Mouse (Mus musculus): ENCODE data around the gene Wnt11. TPM values are rescaled to one million over a fixed set of nuclear protein-coding genes. Genes with fewer than 3 reads are reported as not detected.

Gene Wnt11
- polyA plus RNA-seq, 1 experiment from 2014 or later: 44.4 TPM

DNA sequence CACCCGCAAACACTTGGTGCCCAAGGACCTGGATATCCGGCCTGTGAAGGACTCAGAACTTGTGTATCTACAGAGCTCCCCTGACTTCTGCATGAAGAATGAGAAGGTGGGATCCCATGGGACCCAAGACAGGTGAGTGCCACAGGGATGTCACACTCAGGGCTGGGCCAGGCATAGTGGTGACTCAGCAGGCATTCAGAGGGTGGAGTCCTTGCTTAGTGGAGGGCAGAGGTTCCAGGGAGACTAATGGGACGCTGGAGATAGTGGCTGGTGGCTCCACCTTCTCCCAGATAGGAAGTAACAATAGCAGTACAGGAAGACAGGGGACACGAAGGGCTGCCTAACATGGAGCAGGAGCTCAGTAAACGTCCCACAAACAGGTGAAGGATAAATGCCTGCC lies 15.5 kb downstream of the Wnt11 start:
- 87% methylated on average over 5 of the region's 5 CpGs for WGBS
- no peak for ATAC-seq (ENCODE audit: insufficient number of reproducible peaks, insufficient read depth, low FRiP score, low TSS enrichment, low read depth)
- Histone ChIP-seq H3K36me3 (peaks cover 78% of the 10 kb centered on the region), H3K4me3 (replicated peaks) (no peak overlapping the region), H3K27me3 (peaks cover 53% of the 10 kb centered on the region), H3K4me2 (0 out of 2 replicates have a peak overlapping the region, but pooled peaks have one; percentile 17), H3K9me3 (no peaks in the 10 kb centered on the region), H3K27ac (no peak overlapping the region), H3K4me1 (replicated peaks) (peaks cover 42% of the 10 kb centered on the region), H3K9ac (replicated peaks) (no peak overlapping the region)

DNA sequence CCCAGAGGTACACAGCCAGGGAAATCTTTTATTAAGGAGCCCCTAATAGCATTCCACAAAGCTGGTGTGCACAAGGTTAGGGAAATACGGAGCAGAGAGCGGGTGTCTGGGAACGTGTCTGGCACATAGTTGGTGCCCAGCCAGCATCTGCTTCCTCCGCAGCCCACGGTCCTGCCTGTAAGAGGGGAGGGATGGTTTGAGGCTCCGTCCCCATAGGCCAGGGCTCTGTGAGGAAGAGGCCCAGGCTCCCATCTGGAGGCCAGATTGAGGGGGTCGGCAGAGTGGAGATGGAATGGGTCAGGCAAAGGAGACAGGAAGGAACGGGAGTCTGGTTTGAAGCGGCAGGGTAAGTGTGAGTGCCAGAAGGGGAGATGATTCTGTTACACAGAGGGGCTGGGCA lies 16.3 kb downstream of the Wnt11 start:
- H3K27ac ChIP-seq: peak overlapping the region; percentile 37; the same call in 1 of the 2 replicates
- 22% methylated on average over 9 of the region's 9 CpGs for WGBS
- ATAC-seq (ENCODE audit: insufficient number of reproducible peaks, insufficient read depth, low FRiP score, low TSS enrichment, low read depth): peak; percentile 75; the same call in 1 of the 2 replicates
- peaks cover 51% of the 10 kb centered on the region for H3K27me3 ChIP-seq
- H3K4me1 ChIP-seq (replicated peaks): peaks cover 40% of the 10 kb centered on the region
- H3K9me3 ChIP-seq: no peaks in the 10 kb centered on the region
- H3K4me2 ChIP-seq: 0 out of 2 replicates have a peak overlapping the region, but pooled peaks have one; percentile 17
- no peak overlapping the region for H3K9ac ChIP-seq (replicated peaks)
- H3K36me3 ChIP-seq: peaks cover 76% of the 10 kb centered on the region
- H3K4me3 ChIP-seq (replicated peaks): no peak overlapping the region

DNA sequence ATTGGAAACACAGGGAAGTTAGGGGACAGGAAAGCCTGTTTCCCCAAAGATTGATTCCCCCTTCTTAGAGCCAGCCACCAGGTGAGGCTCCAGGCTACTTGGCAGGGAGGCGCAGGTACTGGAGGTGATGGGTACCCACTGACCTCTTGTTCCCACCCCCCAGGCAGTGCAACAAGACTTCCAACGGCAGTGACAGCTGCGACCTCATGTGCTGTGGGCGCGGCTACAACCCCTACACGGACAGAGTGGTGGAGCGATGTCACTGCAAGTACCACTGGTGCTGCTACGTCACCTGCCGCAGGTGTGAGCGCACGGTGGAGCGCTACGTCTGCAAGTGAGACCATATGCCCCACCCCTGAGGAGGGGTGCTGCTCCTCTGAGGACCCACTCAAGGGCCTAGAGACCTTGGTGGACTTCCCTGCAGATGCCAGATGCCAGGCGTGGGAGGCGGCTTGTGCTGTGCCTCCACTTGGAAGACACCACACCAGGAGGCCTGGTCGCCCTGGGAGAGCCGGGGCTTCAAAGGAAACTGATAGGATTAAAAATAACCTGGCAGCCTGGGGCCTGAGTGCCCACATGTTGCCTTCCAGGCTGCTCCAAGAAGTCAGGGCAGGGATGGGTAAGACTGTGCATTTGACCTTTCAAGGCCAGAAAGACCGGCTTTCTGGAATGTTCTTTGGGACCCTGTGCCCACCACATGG lies 18.2 kb downstream of the Wnt11 start:
- H3K4me2 ChIP-seq: no peak overlapping the region
- H3K36me3 ChIP-seq: peaks cover 57% of the 10 kb centered on the region
- WGBS: 83% methylated on average over 18 of the region's 18 CpGs
- ATAC-seq (ENCODE audit: insufficient number of reproducible peaks, insufficient read depth, low FRiP score, low TSS enrichment, low read depth): no peak
- peaks cover 36% of the 10 kb centered on the region for H3K27me3 ChIP-seq
- no peak overlapping the region for H3K27ac ChIP-seq
- peaks cover 51% of the 10 kb centered on the region for H3K4me1 ChIP-seq (replicated peaks)
- no peaks in the 10 kb centered on the region for H3K9me3 ChIP-seq
- no peak overlapping the region for H3K9ac ChIP-seq (replicated peaks)
- no peak overlapping the region for H3K4me3 ChIP-seq (replicated peaks)

DNA sequence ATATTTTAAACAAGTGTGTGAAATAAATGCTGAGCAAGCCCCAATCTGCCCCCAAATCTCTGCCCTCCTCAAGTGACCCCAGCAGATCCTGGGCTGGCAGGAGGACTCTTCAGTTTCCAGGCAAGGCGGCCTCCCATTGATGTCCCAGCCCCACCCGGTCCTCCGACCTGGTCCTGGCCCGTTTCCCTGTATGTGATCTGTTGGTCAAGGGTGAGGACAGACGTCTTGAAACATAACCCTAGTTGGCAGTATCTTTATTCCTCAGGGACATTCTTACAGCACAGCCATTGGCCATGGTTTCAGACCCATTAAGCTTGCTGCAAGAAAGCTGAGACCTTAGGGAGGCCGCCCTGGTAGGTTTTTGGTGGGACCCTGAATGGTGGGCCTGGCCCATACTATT lies 18.9 kb downstream of the Wnt11 start:
- H3K27me3 ChIP-seq: peaks cover 29% of the 10 kb centered on the region
- H3K9me3 ChIP-seq: no peaks in the 10 kb centered on the region
- no peak overlapping the region for H3K9ac ChIP-seq (replicated peaks)
- H3K27ac ChIP-seq: no peak overlapping the region
- no peak overlapping the region for H3K4me3 ChIP-seq (replicated peaks)
- H3K4me1 ChIP-seq (replicated peaks): peaks cover 55% of the 10 kb centered on the region
- H3K36me3 ChIP-seq: peaks cover 50% of the 10 kb centered on the region
- no peak overlapping the region for H3K4me2 ChIP-seq
- no peak for ATAC-seq (ENCODE audit: insufficient number of reproducible peaks, insufficient read depth, low FRiP score, low TSS enrichment, low read depth)
- WGBS: 88% methylated on average over 6 of the region's 6 CpGs

DNA sequence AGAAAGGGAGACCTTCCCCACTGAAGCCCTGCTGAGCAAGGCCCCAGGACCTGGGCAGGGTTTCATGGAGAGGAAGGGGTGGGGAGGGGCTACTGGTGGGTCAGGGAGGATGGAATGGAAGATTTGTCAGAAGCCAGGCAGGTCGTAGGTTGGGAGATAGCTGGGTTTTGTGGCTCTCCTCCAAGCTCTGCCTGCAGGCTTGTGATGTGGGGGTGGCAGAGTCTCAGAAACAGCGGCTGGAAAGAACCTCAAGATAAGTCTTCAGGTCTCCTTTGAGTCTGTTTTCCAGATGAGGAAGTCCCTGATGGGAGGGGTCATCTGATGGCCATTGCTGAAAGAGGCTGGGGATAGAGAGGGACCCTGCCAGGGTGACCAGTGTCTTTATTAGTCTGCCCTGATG lies 20.5 kb downstream of the Wnt11 start:
- Histone ChIP-seq H3K4me3 (replicated peaks) (no peak overlapping the region), H3K4me1 (replicated peaks) (peaks cover 54% of the 10 kb centered on the region), H3K27me3 (peaks cover 22% of the 10 kb centered on the region), H3K4me2 (no peak overlapping the region), H3K36me3 (peaks cover 34% of the 10 kb centered on the region), H3K9me3 (no peaks in the 10 kb centered on the region), H3K27ac (no peak overlapping the region), H3K9ac (replicated peaks) (no peak overlapping the region)
- WGBS: 80% methylated on average over 2 of the region's 2 CpGs
- ATAC-seq (ENCODE audit: insufficient number of reproducible peaks, insufficient read depth, low FRiP score, low TSS enrichment, low read depth): no peak

GRCm38 (mm10) chr7:98856128-98856527 lies 21.2 kb downstream of the Wnt11 start:
- Histone ChIP-seq H3K9me3 (no peaks in the 10 kb centered on the region), H3K4me3 (replicated peaks) (no peak overlapping the region), H3K9ac (replicated peaks) (no peak overlapping the region), H3K27me3 (peaks cover 27% of the 10 kb centered on the region), H3K36me3 (peaks cover 27% of the 10 kb centered on the region), H3K4me2 (no peak overlapping the region), H3K27ac (no peak overlapping the region), H3K4me1 (replicated peaks) (peaks cover 52% of the 10 kb centered on the region)
- 58% methylated on average over 3 of the region's 3 CpGs for WGBS
- no peak for ATAC-seq (ENCODE audit: insufficient number of reproducible peaks, insufficient read depth, low FRiP score, low TSS enrichment, low read depth)

DNA sequence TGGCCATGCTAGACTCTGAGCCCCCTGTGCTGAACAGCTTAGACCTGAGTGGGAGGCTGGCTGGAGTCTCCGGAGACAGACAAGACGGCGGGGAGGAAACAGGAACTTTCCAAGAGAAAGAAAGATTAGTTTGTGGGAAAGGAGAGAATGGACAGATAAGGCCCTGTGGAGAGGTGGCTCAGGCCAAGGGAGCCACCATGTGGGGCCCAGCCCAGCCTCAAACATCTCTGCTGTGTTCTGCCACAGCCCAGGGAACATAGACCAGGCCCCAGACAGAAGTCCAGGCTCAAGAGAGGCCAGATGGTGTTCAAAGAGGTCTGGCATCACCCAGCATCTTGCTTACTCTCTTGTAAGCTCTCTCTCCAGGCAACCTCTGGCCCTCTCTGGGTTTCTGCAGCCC lies 22.2 kb downstream of the Wnt11 start:
- no peak overlapping the region for H3K4me3 ChIP-seq (replicated peaks)
- peaks cover 48% of the 10 kb centered on the region for H3K4me1 ChIP-seq (replicated peaks)
- ATAC-seq (ENCODE audit: insufficient number of reproducible peaks, insufficient read depth, low FRiP score, low TSS enrichment, low read depth): no peak
- peaks cover 21% of the 10 kb centered on the region for H3K27me3 ChIP-seq
- peaks cover 19% of the 10 kb centered on the region for H3K36me3 ChIP-seq
- no peaks in the 10 kb centered on the region for H3K9me3 ChIP-seq
- peak overlapping the region; percentile 18; the same call in 1 of the 2 replicates for H3K27ac ChIP-seq
- no peak overlapping the region for H3K4me2 ChIP-seq
- WGBS: 64% methylated on average over 3 of the region's 3 CpGs
- H3K9ac ChIP-seq (replicated peaks): no peak overlapping the region

- Histone ChIP-seq H3K4me2 (no peak overlapping the region), H3K27ac (no peak overlapping the region), H3K27me3 (peaks cover 28% of the 10 kb centered on the region), H3K4me1 (replicated peaks) (peaks cover 58% of the 10 kb centered on the region), H3K9me3 (no peaks in the 10 kb centered on the region), H3K4me3 (replicated peaks) (no peak overlapping the region), H3K9ac (replicated peaks) (no peak overlapping the region), H3K36me3 (no peaks in the 10 kb centered on the region)
- WGBS: 7% methylated on average over 2 of the region's 2 CpGs
- no peak for ATAC-seq (ENCODE audit: insufficient number of reproducible peaks, insufficient read depth, low FRiP score, low TSS enrichment, low read depth)
Observed at GRCm38 (mm10) chr7:98861002-98861401, 26.1 kb downstream of the Wnt11 start.

GRCm38 (mm10) chr7:98862994-98863393 lies 28.1 kb downstream of the Wnt11 start:
- ATAC-seq (ENCODE audit: insufficient number of reproducible peaks, insufficient read depth, low FRiP score, low TSS enrichment, low read depth): no peak
- 52% methylated on average over 5 of the region's 5 CpGs for WGBS
- Histone ChIP-seq H3K4me2 (no peak overlapping the region), H3K27ac (no peak overlapping the region), H3K27me3 (peaks cover 32% of the 10 kb centered on the region), H3K36me3 (no peaks in the 10 kb centered on the region), H3K9ac (replicated peaks) (no peak overlapping the region), H3K9me3 (no peaks in the 10 kb centered on the region), H3K4me1 (replicated peaks) (peaks cover 55% of the 10 kb centered on the region), H3K4me3 (replicated peaks) (no peak overlapping the region)

DNA sequence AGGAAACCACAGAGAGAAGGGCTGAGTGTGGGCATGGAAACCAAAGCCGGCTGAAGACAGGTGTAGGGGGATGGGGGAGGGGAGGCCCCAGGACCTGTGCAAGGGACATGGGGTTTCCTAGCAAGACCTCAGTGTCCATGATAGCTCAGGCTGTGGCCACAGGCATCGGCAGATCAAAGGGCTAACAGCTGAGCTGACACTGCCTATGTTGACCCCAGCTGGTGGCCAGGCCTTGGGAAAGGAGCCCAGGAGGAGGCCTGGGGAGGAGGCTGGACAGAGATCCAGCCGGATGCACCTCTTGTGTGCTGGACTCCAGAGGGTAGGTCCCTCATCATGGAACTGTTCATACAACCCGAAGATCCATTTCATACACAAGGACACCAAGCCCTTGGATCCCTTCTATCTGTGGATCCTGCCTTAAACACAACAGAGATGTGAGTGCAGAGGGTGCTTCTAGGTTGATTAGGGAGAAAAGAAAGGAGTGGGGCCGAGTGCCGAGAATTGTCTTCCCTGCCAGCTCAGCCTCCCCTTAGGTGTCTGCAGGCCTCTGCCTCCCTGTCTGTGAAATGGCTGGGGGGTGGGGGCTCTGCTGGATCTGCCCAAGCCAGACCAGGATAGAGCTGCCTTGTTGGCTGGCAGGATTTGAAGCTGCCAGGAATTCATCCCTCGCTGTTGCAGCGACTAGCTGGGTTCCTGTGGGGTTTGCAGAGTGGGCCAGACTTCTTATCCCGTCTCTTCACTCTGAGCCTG lies 29.2 kb downstream of the Wnt11 start:
- ATAC-seq (ENCODE audit: insufficient number of reproducible peaks, insufficient read depth, low FRiP score, low TSS enrichment, low read depth): no peak
- Histone ChIP-seq H3K36me3 (no peaks in the 10 kb centered on the region), H3K9ac (replicated peaks) (no peak overlapping the region; the same call in 1 of the 2 replicates), H3K4me2 (no peak overlapping the region), H3K27ac (no peak overlapping the region), H3K27me3 (peaks cover 43% of the 10 kb centered on the region), H3K4me1 (replicated peaks) (peaks cover 60% of the 10 kb centered on the region), H3K4me3 (replicated peaks) (no peak overlapping the region), H3K9me3 (no peaks in the 10 kb centered on the region)
- WGBS: 46% methylated on average over 9 of the region's 9 CpGs

DNA sequence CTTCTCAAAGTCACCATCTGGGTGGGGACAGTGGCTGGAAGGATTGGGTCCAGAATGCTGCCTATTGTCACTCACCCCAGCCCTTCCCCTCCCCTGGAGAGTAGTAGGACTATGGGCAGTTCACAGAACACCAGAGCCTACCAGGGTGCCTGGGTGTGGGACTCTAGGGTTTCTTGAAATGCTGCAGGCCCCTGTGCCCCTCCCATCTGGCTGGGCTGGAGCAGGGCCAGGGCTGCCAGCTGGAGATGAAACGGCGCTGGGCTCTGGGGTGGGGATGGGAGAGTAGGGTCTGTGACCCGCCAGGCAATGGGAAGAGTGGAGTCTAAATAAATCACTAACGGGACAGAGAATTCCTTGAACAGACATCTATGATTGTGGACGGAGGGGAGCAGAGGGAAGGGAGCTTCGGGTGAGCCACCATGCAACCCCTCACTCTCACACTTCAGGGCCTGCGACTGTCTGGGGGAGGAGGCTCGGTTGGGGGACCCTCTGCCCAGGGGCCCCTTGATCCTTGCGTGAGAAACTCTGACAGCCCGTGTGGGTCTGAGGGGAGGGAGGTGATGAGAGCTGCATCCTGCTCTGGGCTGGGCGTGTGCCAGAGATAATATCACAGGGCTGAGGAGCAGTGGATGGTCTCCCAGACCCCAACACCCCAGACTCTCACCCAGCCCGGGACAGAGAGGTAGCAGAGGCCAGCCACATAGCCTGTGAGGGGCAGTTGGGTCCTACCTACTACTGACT lies 32.3 kb downstream of the Wnt11 start:
- no peaks in the 10 kb centered on the region for H3K9me3 ChIP-seq
- peaks cover 47% of the 10 kb centered on the region for H3K27me3 ChIP-seq
- H3K36me3 ChIP-seq: no peaks in the 10 kb centered on the region
- peaks cover 78% of the 10 kb centered on the region for H3K4me1 ChIP-seq (replicated peaks)
- 21% methylated on average over 12 of the region's 12 CpGs for WGBS
- H3K4me2 ChIP-seq: no peak overlapping the region
- H3K9ac ChIP-seq (replicated peaks): 0 out of 2 replicates have a peak overlapping the region, but pooled peaks have one; percentile 13
- no peak overlapping the region for H3K4me3 ChIP-seq (replicated peaks)
- ATAC-seq (ENCODE audit: insufficient number of reproducible peaks, insufficient read depth, low FRiP score, low TSS enrichment, low read depth): no peak
- H3K27ac ChIP-seq: no peak overlapping the region; the same call in 1 of the 2 replicates
